Comparison of ENCODE assay signal across 8 mouse cellular contexts in the genomic region with DNA sequence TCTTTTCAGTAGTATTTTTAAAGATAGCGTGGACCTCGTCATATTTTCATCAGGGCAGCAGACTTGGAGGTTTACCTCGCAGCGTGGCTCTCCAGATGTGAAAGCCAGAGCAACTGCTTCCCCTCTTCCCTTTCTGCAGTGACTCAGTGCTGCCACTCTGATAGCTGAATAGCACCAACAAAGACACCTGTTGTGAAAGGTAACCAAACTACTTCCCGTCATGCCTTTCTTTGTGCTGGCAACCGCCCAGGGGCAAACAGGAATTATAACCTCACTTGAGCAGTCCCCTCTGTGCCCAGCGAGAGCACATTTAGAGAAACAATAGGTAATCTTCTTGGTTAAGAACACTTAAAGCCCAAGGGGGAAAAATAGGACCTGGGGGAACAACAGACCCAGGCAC.
DNase-seq lines count a peak whose midpoint lies in the region; ATAC-seq and TF ChIP-seq lines count a peak whose summit lies in the region.

No protein-coding gene starts in this region.

- no peak for TF ChIP-seq POLR2A in limb, embryonic 14.5 days (IDR thresholded peaks at IDR 0.05; ENCODE audit: borderline replicate concordance, extremely low read depth, insufficient read depth, insufficient read length)

- 31% methylated on average over 7 of the region's 7 CpGs for WGBS in limb, embryonic 14.5 days
- 30% methylated on average over 7 of the region's 7 CpGs for WGBS in hindbrain, embryonic 16.5 days

- H3K4me3 ChIP-seq in limb, embryonic 14.5 days (replicated peaks; ENCODE audit: low read length) = no peak overlapping the region
- no peak overlapping the region for H3K4me3 ChIP-seq in hindbrain, embryonic 16.5 days (ENCODE audit: low read length)

- H3K9ac ChIP-seq in limb, embryonic 14.5 days (ENCODE audit: low read depth, low read length, severe bottlenecking) = no peak overlapping the region
- no peak overlapping the region for H3K9ac ChIP-seq in hindbrain, embryonic 16.5 days (ENCODE audit: low read depth, low read length)

- no peak overlapping the region for H3K27ac ChIP-seq in limb, embryonic 14.5 days (replicated peaks; ENCODE audit: low read depth, low read length)
- no peak overlapping the region for H3K27ac ChIP-seq in hindbrain, embryonic 16.5 days (ENCODE audit: low read depth, low read length)

- H3K4me1 ChIP-seq in limb, embryonic 14.5 days (ENCODE audit: control insufficient read depth, insufficient read depth, low read length) = 0 out of 2 replicates have a peak, but pooled peaks cover 3% of the 10 kb centered on the region
- no peaks in the 10 kb centered on the region for H3K4me1 ChIP-seq in hindbrain, embryonic 16.5 days (ENCODE audit: control insufficient read depth, insufficient read depth, low read depth, low read length)

- peak; percentile 11 for DNase-seq in gastrocnemius, postnatal 25 days
- DNase-seq in gastrocnemius, postnatal 14 days = no peak
- no peak for DNase-seq in limb, embryonic 14.5 days (ENCODE audit: low spot score)
- no peak for DNase-seq in right cerebral cortex, postnatal 36 days (ENCODE audit: low spot score in 2 of 2)
- no peak for DNase-seq in right cerebral cortex, adult 2 months (ENCODE audit: low spot score in 2 of 2)

- H3K9me3 ChIP-seq in limb, embryonic 14.5 days (ENCODE audit: control insufficient read depth, low read length) = no peaks in the 10 kb centered on the region
- H3K9me3 ChIP-seq in hindbrain, embryonic 16.5 days (ENCODE audit: control insufficient read depth, low read length) = no peaks in the 10 kb centered on the region

- intact Hi-C loops in gastrocnemius, postnatal 14 days (cut with DNase I; ENCODE audit: low total_unique reads) = no loop called here

- peak; percentile 61 for ATAC-seq in common myeloid progenitor, adult 5-6 weeks (replicated peaks; ENCODE audit: low read depth, poor library complexity, severe bottlenecking)
- no peak for ATAC-seq in limb, embryonic 14.5 days (ENCODE audit: low FRiP score, low read depth)
- peak; percentile 88 for ATAC-seq in neutrophil, adult 5-6 weeks (ENCODE audit: extremely low read depth, insufficient number of reproducible peaks, low FRiP score, poor library complexity, severe bottlenecking)
- ATAC-seq in hindbrain, embryonic 16.5 days = no peak

- H3K4me2 ChIP-seq in limb, embryonic 14.5 days (replicated peaks; ENCODE audit: low read depth, low read length, severe bottlenecking) = 0 out of 2 replicates have a peak overlapping the region, but pooled peaks have one; percentile 3
- H3K4me2 ChIP-seq in hindbrain, embryonic 16.5 days (ENCODE audit: low read length) = no peak overlapping the region

- no peaks in the 10 kb centered on the region for H3K27me3 ChIP-seq in limb, embryonic 14.5 days (ENCODE audit: control insufficient read depth, insufficient read depth, low read length)
- H3K27me3 ChIP-seq in hindbrain, embryonic 16.5 days (replicated peaks; ENCODE audit: control insufficient read depth, insufficient read depth, low read length) = no peaks in the 10 kb centered on the region

- no peaks in the 10 kb centered on the region for H3K36me3 ChIP-seq in limb, embryonic 14.5 days (ENCODE audit: control insufficient read depth, insufficient read depth, low read length)
- no peaks in the 10 kb centered on the region for H3K36me3 ChIP-seq in hindbrain, embryonic 16.5 days (ENCODE audit: control insufficient read depth, insufficient read depth, low read length)

Comparison
In these comparisons a context has a peak if more than half of its experiments do, and no peak if none do; other contexts are left out.
1. ATAC-seq: peak in common myeloid progenitor, adult 5-6 weeks (single experiment) and neutrophil, adult 5-6 weeks (single experiment); none in limb, embryonic 14.5 days (single experiment) and hindbrain, embryonic 16.5 days (single experiment).